22 mouse cellular contexts compared by ENCODE assay signal in genomic region chr2:152345393-152345792, GRCm38 (mm10). TPM values are rescaled to one million over a fixed set of nuclear protein-coding genes. Genes with fewer than 3 reads are reported as not detected.
A peak's percentile ranks its signal among the peaks of the same experiment; 100 is the strongest.
DNase-seq lines count a peak whose midpoint lies in the region; ATAC-seq lines count a peak whose summit lies in the region.
"Had no signal": no experiment of that assay in that cellular context is flagged by ENCODE, and none has a peak within 500 bp of the region (broad histone marks: within the 10 kb centered on the region; RNA-seq: fewer than 3 reads in every experiment).

No protein-coding gene starts in this region.

- peak; percentile 3 for DNase-seq in adrenal gland, adult 2 months
- DNase-seq in adrenal gland, postnatal 25 days: no peak
- DNase-seq in kidney, postnatal 4 days: peak; percentile 27 to 34
- DNase-seq in kidney, adult 11 months: no peak
- DNase-seq in ES-CJ7 (ENCODE audit: low read depth, low spot score) (peak; percentile 82), ZHBTc4 (ENCODE audit: low read depth, low spot score) (peak; percentile 73)
- DNase-seq: adrenal gland, postnatal 10 days; B cell, adult 2 months; cerebellum, adult 11-12 months; cerebellum, adult 9-10 months; cerebellum, postnatal 36 days; forebrain, postnatal 0 days; gastrocnemius, postnatal 14 days; heart, postnatal 14 days had no signal

- no peak for ATAC-seq in megakaryocyte progenitor cell, adult 5-6 weeks (replicated peaks; ENCODE audit: poor library complexity)
- ATAC-seq: CD4-positive, CD25-positive, alpha-beta regulatory T cell, adult 4 months; forebrain, embryonic 13.5 days; forebrain, postnatal 0 days; intestine, embryonic 15.5 days had no signal

RNA-seq across cellular contexts. Expression of gene Trib3, which starts 1.6 kb away (rescaled TPM):
- 10 to 100 TPM in 1 of 2 experiments, 1 to 10 TPM in 1; 2.8 to 23.9 TPM for total RNA-seq in adrenal gland, adult 2 months (2021)
- 5.8 and 6.9 TPM in 2 replicates for polyA plus RNA-seq in adrenal gland, adult 2 months (2012; rRNA removed)
- 10.6 and 19.7 TPM in 2 replicates for total RNA-seq in adrenal gland, postnatal 25 days (2021)
- total RNA-seq in megakaryocyte progenitor cell, adult 5-6 weeks (2015): not detected in 2 replicates
- not detected in 2 replicates for total RNA-seq in megakaryocyte progenitor cell, adult 5-6 weeks (2017)

RNA-seq across cellular contexts. Expression of gene Rbck1, which starts 12.9 kb away (rescaled TPM):
- 100 to 1,000 TPM; 103 to 107 TPM for total RNA-seq in adrenal gland, adult 2 months (2021)
- 328 and 381 TPM in 2 replicates for polyA plus RNA-seq in adrenal gland, adult 2 months (2012; rRNA removed)
- 113 and 126 TPM in 2 replicates for total RNA-seq in adrenal gland, postnatal 25 days (2021)
- 50.3 and 75.6 TPM in 2 replicates for total RNA-seq in megakaryocyte progenitor cell, adult 5-6 weeks (2015)
- total RNA-seq in megakaryocyte progenitor cell, adult 5-6 weeks (2017): 66.8 and 67.2 TPM in 2 replicates

RNA-seq across cellular contexts. Expression of gene Nrsn2, which starts 31.0 kb away (rescaled TPM):
- 1 to 10 TPM; 3.9 to 5.0 TPM for total RNA-seq in adrenal gland, adult 2 months (2021)
- 7.4 and 8.4 TPM in 2 replicates for polyA plus RNA-seq in adrenal gland, adult 2 months (2012; rRNA removed)
- total RNA-seq in adrenal gland, postnatal 25 days (2021): 2.1 and 3.2 TPM in 2 replicates
- total RNA-seq in megakaryocyte progenitor cell, adult 5-6 weeks (2015): not detected in 2 replicates
- total RNA-seq in megakaryocyte progenitor cell, adult 5-6 weeks (2017): not detected in 2 replicates
- total RNA-seq: G1E; gastrocnemius, adult 18-20 months; gastrocnemius, postnatal 14 days; heart, adult 8-10 months; heart, postnatal 14 days; hematopoietic stem cell, adult 5-6 weeks had no signal
- polyA plus RNA-seq: CD4-positive, CD25-positive, alpha-beta regulatory T cell, adult 4 months; G1E had no signal

RNA-seq across cellular contexts. Expression of gene Tbc1d20, which starts 51.8 kb away (rescaled TPM):
- 100 to 1,000 TPM; 121 to 162 TPM for total RNA-seq in adrenal gland, adult 2 months (2021)
- 63.3 and 69.8 TPM in 2 replicates for polyA plus RNA-seq in adrenal gland, adult 2 months (2012; rRNA removed)
- 117 and 119 TPM in 2 replicates for total RNA-seq in adrenal gland, postnatal 25 days (2021)
- 18.4 and 19.7 TPM in 2 replicates for total RNA-seq in megakaryocyte progenitor cell, adult 5-6 weeks (2015)
- total RNA-seq in megakaryocyte progenitor cell, adult 5-6 weeks (2017): 17.2 and 19.1 TPM in 2 replicates

RNA-seq across cellular contexts. Expression of gene Sox12, which starts 52.5 kb away (rescaled TPM):
- 10 to 100 TPM in 1 of 2 experiments, 1 to 10 TPM in 1; 6.2 to 11.0 TPM for total RNA-seq in adrenal gland, adult 2 months (2021)
- 13.7 and 15.9 TPM in 2 replicates for polyA plus RNA-seq in adrenal gland, adult 2 months (2012; rRNA removed)
- 17.0 and 22.8 TPM in 2 replicates for total RNA-seq in adrenal gland, postnatal 25 days (2021)
- 6.8 and 9.0 TPM in 2 replicates for total RNA-seq in megakaryocyte progenitor cell, adult 5-6 weeks (2015)
- total RNA-seq in megakaryocyte progenitor cell, adult 5-6 weeks (2017): 1.9 and 2.2 TPM in 2 replicates

Comparison
In these comparisons a context has a peak if more than half of its experiments do, and no peak if none do; other contexts are left out.
1. DNase-seq: peak in adrenal gland, adult 2 months (single experiment), kidney, postnatal 4 days (2 of 2), ES-CJ7 (single experiment) and ZHBTc4 (single experiment); none in adrenal gland, postnatal 25 days (single experiment) and kidney, adult 11 months (single experiment).